Mouse (Mus musculus) layer of hippocampus, adult 8-10 months (tissue): ENCODE measurements around the gene Man2a2. TPM values are rescaled to one million over a fixed set of nuclear protein-coding genes. Genes with fewer than 3 reads are reported as not detected.

Experiments used
- DNase-seq, 2 experiments: peaks; one replicate each; pipeline ENCODE4 v3.0.0; 2022; ENCODE audit warnings: low spot score in 2 of 2
- total RNA-seq, 4 experiments: library from RNA; stranded (reverse); gene quantifications; 2 replicates each; pipeline ENCODE4 v1.2.4; 2022

The Man2a2 gene
- 100 to 1,000 TPM; 161 to 192 (median 173) TPM for total RNA-seq

DNA sequence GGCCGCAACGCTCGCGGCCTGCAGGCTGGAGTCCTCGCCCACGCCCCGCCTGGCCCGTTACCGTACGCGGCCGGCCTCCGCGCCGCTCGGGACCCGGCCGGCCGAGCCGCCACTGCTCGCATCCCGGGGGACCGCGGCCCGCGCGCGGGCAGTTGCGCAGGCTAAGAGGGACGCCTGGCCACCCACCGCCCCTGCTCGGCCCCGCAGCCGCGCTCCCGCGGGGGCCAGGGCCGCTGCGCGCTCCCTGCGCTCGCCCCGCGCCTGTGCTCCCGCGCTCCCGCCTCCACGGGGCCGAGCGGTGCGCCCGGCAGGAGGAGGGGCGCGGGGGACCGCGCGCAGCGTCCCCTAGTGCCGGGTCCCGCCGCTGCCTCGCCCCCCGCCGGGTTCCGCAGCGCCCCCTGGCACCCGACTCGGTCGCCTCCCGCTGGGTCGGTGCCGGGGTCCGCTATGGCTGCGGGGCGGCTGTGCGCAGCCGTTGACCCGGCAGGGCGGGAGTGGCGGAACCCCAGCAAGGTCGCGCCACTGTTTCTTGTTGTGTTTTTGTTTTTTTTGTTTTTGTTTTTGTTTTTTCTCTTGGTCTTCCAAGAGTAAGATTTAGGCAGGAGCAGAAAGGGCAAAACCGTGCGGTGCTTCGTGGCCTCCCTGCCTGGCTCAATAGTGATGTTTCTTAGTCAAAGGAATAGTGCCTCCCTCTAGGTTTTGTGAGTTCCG is at the start of gene Man2a2:
Gene Man2a2, minus strand, starts transcription at position 335 of the 711 bp plus-strand sequence.
- peak in 1 of 2 experiments; percentile 70 for DNase-seq

DNA sequence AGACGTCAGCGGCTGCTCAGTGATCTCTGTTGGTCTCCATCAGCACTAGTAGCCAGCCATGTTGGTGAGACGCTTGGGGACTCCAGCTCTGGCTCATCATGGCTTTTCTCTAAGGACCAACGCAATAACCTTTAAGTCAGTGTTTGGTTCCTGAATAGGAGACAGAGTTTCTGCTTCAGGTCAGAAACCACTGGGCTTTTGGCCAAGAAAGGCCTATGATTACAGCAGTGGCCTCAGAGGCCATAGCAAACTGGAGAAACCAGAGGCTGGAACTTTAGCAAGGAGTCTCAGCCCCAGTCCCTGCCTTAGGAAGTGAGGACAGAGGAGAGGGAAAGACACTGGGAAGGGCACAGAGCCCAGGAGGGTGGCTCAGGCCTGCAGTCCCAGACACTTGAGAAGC is 49.4 kb upstream of the Man2a2 start:
- no peak for DNase-seq

DNA sequence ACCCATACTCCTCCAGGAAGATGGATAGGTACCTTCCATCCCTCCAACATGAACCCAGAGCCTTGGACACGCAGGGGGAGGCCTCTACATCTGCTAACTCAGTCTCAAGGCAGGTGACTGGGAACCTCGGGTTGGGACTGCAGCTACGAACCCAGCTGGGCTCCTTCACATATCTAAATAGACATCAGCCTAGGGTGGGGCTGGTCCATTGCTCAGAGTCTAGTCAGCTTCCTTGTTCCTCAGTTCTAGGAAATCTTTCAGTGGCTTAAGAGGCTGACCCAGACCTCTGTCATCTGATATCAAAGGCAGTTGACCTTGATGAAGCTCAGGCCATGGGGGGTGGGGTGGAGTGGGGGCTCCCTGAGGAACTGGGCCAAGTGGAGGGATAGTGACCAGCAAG is 48.1 kb upstream of the Man2a2 start:
- DNase-seq = no peak

- no peak for DNase-seq
Measured at GRCm38 (mm10) chr7:80418036-80418435, 46.9 kb upstream of the Man2a2 start.

DNA sequence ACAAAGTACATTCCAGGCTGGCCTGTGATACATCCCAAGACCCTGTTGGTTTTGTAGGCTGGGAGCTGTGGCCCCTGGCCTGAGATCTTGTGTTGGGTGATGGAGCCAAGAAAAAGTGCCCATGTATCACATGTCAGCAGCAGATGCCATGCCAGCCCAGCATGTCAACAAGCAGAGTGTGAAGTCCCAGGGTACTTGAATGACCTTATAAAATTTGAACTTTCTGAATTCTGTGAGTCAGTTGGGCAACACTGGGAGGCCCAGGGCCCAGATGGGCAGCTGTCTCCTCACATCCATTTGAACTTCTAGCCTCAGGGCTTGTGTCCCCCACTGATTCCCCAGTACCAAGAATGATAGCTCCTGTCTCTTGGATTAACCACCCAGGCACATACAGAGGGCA is 46.4 kb upstream of the Man2a2 start:
- no peak for DNase-seq

- no peak for DNase-seq
Measured at GRCm38 (mm10) chr7:80416969-80417368, 45.8 kb upstream of the Man2a2 start.

GRCm38 (mm10) chr7:80414303-80414855 is 43.2 kb upstream of the Man2a2 start:
- DNase-seq = no peak

GRCm38 (mm10) chr7:80413512-80414302 is 42.5 kb upstream of the Man2a2 start:
- no peak for DNase-seq

DNA sequence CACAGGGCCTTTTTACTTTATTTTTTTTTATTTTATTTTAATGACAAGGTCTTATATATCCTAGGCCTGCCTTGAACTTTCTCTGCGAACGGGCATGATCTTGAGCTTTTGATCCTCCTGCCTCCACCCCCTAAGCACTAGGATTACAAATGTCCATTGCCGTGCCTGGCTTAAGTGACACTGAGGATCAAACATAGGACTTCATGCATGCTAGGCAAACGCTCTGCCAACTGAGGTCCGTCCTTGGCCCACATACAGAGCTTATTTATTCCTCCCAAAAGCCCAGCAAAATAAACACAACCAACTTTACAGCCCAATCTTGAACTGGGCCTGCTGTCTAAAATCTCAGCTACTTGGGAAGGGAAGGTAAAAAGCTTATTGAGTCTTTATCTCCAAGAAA is 41.6 kb upstream of the Man2a2 start:
- DNase-seq = no peak

GRCm38 (mm10) chr7:80412279-80412678 is 41.1 kb upstream of the Man2a2 start:
- DNase-seq = peak; percentile 73 to 79

GRCm38 (mm10) chr7:80410380-80410779 is 39.2 kb upstream of the Man2a2 start:
- no peak for DNase-seq

DNA sequence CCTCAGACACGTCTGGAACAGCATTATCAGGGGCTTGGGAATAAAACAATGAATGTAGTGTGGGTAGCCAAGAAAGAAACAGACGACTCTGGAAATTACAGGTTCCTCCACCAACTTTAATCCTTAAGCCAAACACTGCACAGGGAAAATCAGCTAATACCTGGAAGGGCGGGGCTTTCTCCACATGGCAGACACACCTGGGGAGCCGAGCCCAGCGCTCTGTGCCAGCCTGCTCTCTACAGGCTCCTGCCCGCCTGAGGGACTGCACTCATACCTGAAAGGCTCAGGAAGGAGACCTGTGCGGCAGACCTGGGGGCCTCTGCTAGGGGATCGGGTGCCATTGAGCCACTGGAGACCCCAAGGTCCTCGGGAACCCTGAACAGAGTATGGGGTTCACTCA is 36.5 kb upstream of the Man2a2 start:
- DNase-seq = no peak

GRCm38 (mm10) chr7:80406186-80406585 is 35.0 kb upstream of the Man2a2 start:
- no peak for DNase-seq

DNA sequence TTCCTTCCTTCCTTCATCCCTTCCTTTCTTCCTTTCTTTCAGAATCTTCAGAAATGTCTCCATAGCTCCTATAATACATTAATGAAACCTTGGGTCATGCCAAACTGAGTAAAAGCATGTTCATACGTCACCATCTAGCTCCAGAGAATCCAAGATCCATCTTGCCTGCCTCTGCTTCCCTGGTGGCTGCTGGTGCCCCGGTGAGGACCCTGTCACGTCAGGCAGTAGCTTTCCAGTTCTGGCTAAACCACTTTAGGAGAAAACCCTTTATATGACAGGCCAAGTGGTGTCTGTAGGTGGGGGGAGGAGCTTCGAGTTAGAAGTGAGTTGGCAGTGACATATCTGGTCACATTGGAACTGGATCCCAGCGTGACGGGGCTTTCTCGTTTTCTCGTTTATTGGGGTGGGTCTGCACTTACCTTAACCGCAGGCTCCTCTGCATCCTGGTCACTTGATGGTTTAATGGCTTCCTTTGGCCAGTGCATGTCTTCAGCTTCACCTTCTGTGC is 34.1 kb upstream of the Man2a2 start, which contains the start of gene Furin:
Gene Furin, minus strand, starts transcription at position 249 of the 508 bp plus-strand sequence.
- DNase-seq = no peak

DNA sequence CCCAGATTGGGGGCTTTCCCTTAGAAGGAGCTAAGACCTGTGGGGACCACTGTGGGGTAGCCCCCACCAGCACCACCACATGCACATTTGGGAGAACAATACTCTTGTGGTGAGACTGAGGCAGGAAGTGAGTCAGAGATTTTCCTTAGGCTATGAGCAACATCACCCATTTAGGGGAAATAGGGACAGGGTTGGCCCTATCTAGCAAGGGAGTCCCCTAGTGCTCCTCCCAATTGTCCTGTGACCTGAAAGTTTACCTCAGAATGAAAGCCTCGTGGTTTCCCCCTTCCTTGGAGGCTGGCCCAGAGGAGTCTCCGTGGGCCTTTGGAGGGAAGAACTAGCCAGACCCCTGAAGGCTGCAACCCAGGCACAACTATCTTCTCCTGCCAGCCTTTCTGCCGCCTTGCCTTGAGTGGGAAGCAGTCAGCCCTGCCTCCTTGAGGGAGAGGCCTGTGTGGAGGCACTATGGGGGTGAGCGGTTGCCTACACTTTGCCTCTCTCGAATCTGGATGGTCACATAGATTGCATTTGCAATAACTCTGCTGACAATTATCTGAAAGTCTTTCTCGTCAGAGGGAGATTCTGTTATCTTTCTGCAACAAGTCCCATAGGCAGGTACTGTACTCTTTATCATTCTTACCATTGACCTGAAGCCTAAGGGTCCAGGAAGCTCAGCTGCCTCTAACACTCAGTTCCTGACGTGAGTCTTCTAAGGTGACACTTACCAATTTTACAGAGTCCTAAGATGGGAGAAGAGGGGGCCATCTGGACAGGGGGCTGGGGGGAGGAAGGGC is 33.1 kb upstream of the Man2a2 start:
- no peak for DNase-seq

GRCm38 (mm10) chr7:80403551-80403950 is 32.4 kb upstream of the Man2a2 start:
- no peak for DNase-seq

- no peak for DNase-seq
Measured at GRCm38 (mm10) chr7:80402651-80403321, 31.6 kb upstream of the Man2a2 start.

DNA sequence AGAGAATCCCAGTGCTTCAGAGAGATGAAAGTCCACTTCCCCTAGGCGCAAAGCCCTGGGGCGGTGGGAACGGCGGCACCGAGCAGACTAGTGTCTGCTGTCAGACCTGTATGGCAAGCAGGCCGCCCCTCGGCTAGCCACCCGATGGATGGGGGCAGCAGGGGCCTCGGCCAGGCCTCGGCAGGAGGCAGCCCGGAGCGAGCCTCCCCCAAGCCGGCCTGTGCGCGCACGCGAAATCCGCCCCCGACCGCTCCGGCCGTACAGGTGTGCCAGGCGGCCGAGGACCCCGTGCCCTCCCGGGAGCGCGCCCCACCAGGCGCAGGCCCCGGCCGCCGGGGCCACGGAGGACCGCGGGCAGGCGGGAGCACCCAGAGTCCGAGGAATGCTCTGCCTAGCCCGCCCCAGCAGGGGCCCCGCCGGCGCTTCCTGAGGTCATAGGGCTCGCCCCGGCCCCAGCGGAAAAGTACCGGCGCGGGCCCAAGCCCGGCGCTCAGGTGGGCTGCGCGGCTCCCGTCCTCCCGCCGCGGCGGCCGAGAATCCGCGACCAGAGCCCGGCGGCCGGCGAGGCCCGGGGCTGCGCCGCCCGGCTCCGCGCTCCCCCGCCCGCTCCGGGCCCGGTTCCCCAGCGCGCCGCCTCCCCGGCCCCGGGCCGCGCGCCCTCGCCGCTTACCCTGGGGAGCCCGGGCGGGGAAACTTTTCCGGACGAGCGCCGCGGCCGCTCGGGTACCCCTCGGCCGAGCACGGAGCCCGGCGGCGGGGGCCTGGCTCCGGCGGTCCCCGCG is 30.9 kb upstream of the Man2a2 start:
- DNase-seq = no peak

- no peak for DNase-seq
Measured at GRCm38 (mm10) chr7:80401041-80401859, 30.1 kb upstream of the Man2a2 start.
